ENCODE assay signal across 8 mouse cellular contexts in genomic region chr16:4831650-4832419, GRCm38 (mm10). TPM values are rescaled to one million over a fixed set of nuclear protein-coding genes. Genes with fewer than 3 reads are reported as not detected.
DNase-seq lines count a peak whose midpoint lies in the region; ATAC-seq and TF ChIP-seq lines count a peak whose summit lies in the region.

No protein-coding gene starts in this region.

- WGBS in kidney, embryonic 16.5 days = 54% methylated on average over 15 of the region's 15 CpGs
- 72% methylated on average over 15 of the region's 15 CpGs for WGBS in midbrain, postnatal 0 days
- WGBS in hindbrain, embryonic 11.5 days = 75% methylated on average over 15 of the region's 15 CpGs

- H3K9ac ChIP-seq in kidney, embryonic 16.5 days (replicated peaks; ENCODE audit: low read length) = no peak overlapping the region
- no peak overlapping the region for H3K9ac ChIP-seq in midbrain, postnatal 0 days (replicated peaks; ENCODE audit: low read length, poor library complexity, severe bottlenecking)
- no peak overlapping the region for H3K9ac ChIP-seq in hindbrain, embryonic 11.5 days (ENCODE audit: low read depth, low read length)

- H3K27ac ChIP-seq in kidney, embryonic 16.5 days (ENCODE audit: low read length) = no peak overlapping the region
- H3K27ac ChIP-seq in midbrain, postnatal 0 days (ENCODE audit: low read depth, low read length) = no peak overlapping the region
- no peak overlapping the region for H3K27ac ChIP-seq in hindbrain, embryonic 11.5 days (ENCODE audit: low read depth, low read length)

- ATAC-seq in kidney, embryonic 16.5 days (ENCODE audit: low FRiP score, low TSS enrichment) = peak; percentile 51; the same call in 1 of the 2 replicates
- ATAC-seq in midbrain, postnatal 0 days (ENCODE audit: low FRiP score) = no peak
- no peak for ATAC-seq in hindbrain, embryonic 11.5 days (ENCODE audit: low FRiP score)

- H3K4me3 ChIP-seq in kidney, embryonic 16.5 days (ENCODE audit: low read length) = no peak overlapping the region
- no peak overlapping the region for H3K4me3 ChIP-seq in midbrain, postnatal 0 days (ENCODE audit: low read depth, low read length)
- H3K4me3 ChIP-seq in hindbrain, embryonic 11.5 days (ENCODE audit: low read depth, low read length) = no peak overlapping the region

- no peaks in the 10 kb centered on the region for H3K27me3 ChIP-seq in kidney, embryonic 16.5 days (ENCODE audit: insufficient read depth, low read length)
- H3K27me3 ChIP-seq in midbrain, postnatal 0 days (ENCODE audit: insufficient read depth, low read length) = no peaks in the 10 kb centered on the region
- H3K27me3 ChIP-seq in hindbrain, embryonic 11.5 days (ENCODE audit: control insufficient read depth, insufficient read depth, low read length) = no peaks in the 10 kb centered on the region

- no peak overlapping the region for H3K4me2 ChIP-seq in kidney, embryonic 16.5 days (replicated peaks; ENCODE audit: low read depth, low read length)
- no peak overlapping the region for H3K4me2 ChIP-seq in midbrain, postnatal 0 days (ENCODE audit: low read depth, low read length, poor library complexity, severe bottlenecking)
- H3K4me2 ChIP-seq in hindbrain, embryonic 11.5 days (replicated peaks; ENCODE audit: low read depth, low read length) = no peak overlapping the region

- intact Hi-C loops in left cerebral cortex, postnatal 14 days (cut with DNase I) = no loop called here

- TF ChIP-seq CTCF in midbrain, postnatal 0 days (IDR thresholded peaks at IDR 0.05) = no peak; the same call in 1 of the 2 replicates

- no peaks in the 10 kb centered on the region for H3K9me3 ChIP-seq in kidney, embryonic 16.5 days (ENCODE audit: low read length)
- H3K9me3 ChIP-seq in midbrain, postnatal 0 days (ENCODE audit: low read length) = no peaks in the 10 kb centered on the region
- H3K9me3 ChIP-seq in hindbrain, embryonic 11.5 days (ENCODE audit: control insufficient read depth, low read length) = no peaks in the 10 kb centered on the region

- H3K36me3 ChIP-seq in kidney, embryonic 16.5 days (ENCODE audit: insufficient read depth, low read length) = no peaks in the 10 kb centered on the region
- no peaks in the 10 kb centered on the region for H3K36me3 ChIP-seq in midbrain, postnatal 0 days (ENCODE audit: insufficient read depth, low read length)
- no peaks in the 10 kb centered on the region for H3K36me3 ChIP-seq in hindbrain, embryonic 11.5 days (ENCODE audit: control insufficient read depth, insufficient read depth, low read length)

- H3K4me1 ChIP-seq in kidney, embryonic 16.5 days (ENCODE audit: insufficient read depth, low read length) = no peaks in the 10 kb centered on the region
- no peaks in the 10 kb centered on the region for H3K4me1 ChIP-seq in midbrain, postnatal 0 days (ENCODE audit: insufficient read depth, low read length)
- no peaks in the 10 kb centered on the region for H3K4me1 ChIP-seq in hindbrain, embryonic 11.5 days (replicated peaks; ENCODE audit: control insufficient read depth, insufficient read depth, low read length)

- DNase-seq in kidney, adult 8-10 months = no peak
- peak; percentile 39 for DNase-seq in adrenal gland, adult 8-10 months
- peak; percentile 44 to 80 for DNase-seq in left cerebral cortex, postnatal 14 days (ENCODE audit: low spot score in 2 of 2)
- DNase-seq in ovary, postnatal 36 days (ENCODE audit: low spot score) = peak; percentile 75
- DNase-seq in midbrain, postnatal 0 days (ENCODE audit: low spot score) = no peak
- no peak for DNase-seq in cerebellum, adult 11-12 months
- no peak for DNase-seq in hindbrain, embryonic 11.5 days (ENCODE audit: low spot score)

RNA-seq across cellular contexts. Expression of gene 4930562C15Rik, which starts 3.4 kb away (rescaled TPM):
- polyA plus RNA-seq in kidney, embryonic 16.5 days (2015; fragmentation: Nextera tagmentation; extraction: Ambion mirVana) = 0.30 and 0.85 TPM in 2 replicates
- total RNA-seq in adrenal gland, adult 8-10 months (2022) = under 1 TPM in 1 of 4 experiments, not detected in 3; 0.14 TPM
- not detected for total RNA-seq in left cerebral cortex, postnatal 14 days (2021)
- not detected in 2 replicates for total RNA-seq in midbrain, postnatal 0 days (2014; rRNA removed)
- polyA plus RNA-seq in midbrain, postnatal 0 days (2015; fragmentation: Nextera tagmentation; extraction: Ambion mirVana) = 0.47 TPM in 1 of 2 replicates, not detected in the other
- 0.11 and 0.17 TPM in 2 replicates for polyA plus RNA-seq in hindbrain, embryonic 11.5 days (2014; fragmentation: Nextera tagmentation; extraction: Ambion mirVana)

RNA-seq across cellular contexts. Expression of gene Cdip1, which starts 41.7 kb away (rescaled TPM):
- polyA plus RNA-seq in kidney, embryonic 16.5 days (2015; fragmentation: Nextera tagmentation; extraction: Ambion mirVana) = 113 and 123 TPM in 2 replicates
- total RNA-seq in adrenal gland, adult 8-10 months (2022) = 100 to 1,000 TPM; 120 to 148 (median 143) TPM
- total RNA-seq in left cerebral cortex, postnatal 14 days (2021) = 100 to 1,000 TPM; 162 to 163 TPM
- 122 and 130 TPM in 2 replicates for total RNA-seq in midbrain, postnatal 0 days (2014; rRNA removed)
- 131 and 139 TPM in 2 replicates for polyA plus RNA-seq in midbrain, postnatal 0 days (2015; fragmentation: Nextera tagmentation; extraction: Ambion mirVana)
- polyA plus RNA-seq in hindbrain, embryonic 11.5 days (2014; fragmentation: Nextera tagmentation; extraction: Ambion mirVana) = 76.1 and 80.5 TPM in 2 replicates

RNA-seq across cellular contexts. Expression of gene Ubald1, which starts 48.3 kb away (rescaled TPM):
- 36.2 and 40.4 TPM in 2 replicates for polyA plus RNA-seq in kidney, embryonic 16.5 days (2015; fragmentation: Nextera tagmentation; extraction: Ambion mirVana)
- 10 to 100 TPM; 33.0 to 42.5 (median 38.2) TPM for total RNA-seq in adrenal gland, adult 8-10 months (2022)
- total RNA-seq in left cerebral cortex, postnatal 14 days (2021) = 10 to 100 TPM; 81.6 to 86.7 TPM
- total RNA-seq in midbrain, postnatal 0 days (2014; rRNA removed) = 30.3 and 35.0 TPM in 2 replicates
- 79.9 and 82.5 TPM in 2 replicates for polyA plus RNA-seq in midbrain, postnatal 0 days (2015; fragmentation: Nextera tagmentation; extraction: Ambion mirVana)
- polyA plus RNA-seq in hindbrain, embryonic 11.5 days (2014; fragmentation: Nextera tagmentation; extraction: Ambion mirVana) = 26.1 and 28.9 TPM in 2 replicates

RNA-seq across cellular contexts. Expression of gene Mgrn1, which starts 54.2 kb away (rescaled TPM):
- 113 and 117 TPM in 2 replicates for polyA plus RNA-seq in kidney, embryonic 16.5 days (2015; fragmentation: Nextera tagmentation; extraction: Ambion mirVana)
- 100 to 1,000 TPM in 2 of 4 experiments, 10 to 100 TPM in 2; 88.5 to 120 (median 98.0) TPM for total RNA-seq in adrenal gland, adult 8-10 months (2022)
- total RNA-seq in left cerebral cortex, postnatal 14 days (2021) = 100 to 1,000 TPM; 198 to 203 TPM
- total RNA-seq in midbrain, postnatal 0 days (2014; rRNA removed) = 199 and 221 TPM in 2 replicates
- 117 and 127 TPM in 2 replicates for polyA plus RNA-seq in midbrain, postnatal 0 days (2015; fragmentation: Nextera tagmentation; extraction: Ambion mirVana)
- 61.3 and 68.8 TPM in 2 replicates for polyA plus RNA-seq in hindbrain, embryonic 11.5 days (2014; fragmentation: Nextera tagmentation; extraction: Ambion mirVana)

Comparison
In these comparisons a context has a peak if more than half of its experiments do, and no peak if none do; other contexts are left out.
1. DNase-seq: peak in adrenal gland, adult 8-10 months (single experiment), left cerebral cortex, postnatal 14 days (2 of 2) and ovary, postnatal 36 days (single experiment); none in kidney, adult 8-10 months (0 of 2), midbrain, postnatal 0 days (single experiment), cerebellum, adult 11-12 months (single experiment) and hindbrain, embryonic 11.5 days (single experiment).